Mouse (Mus musculus) cerebellum, postnatal 36 days (tissue): ENCODE measurements at regions not wholly inside any gene's neighbourhood (a gene's known extent, or its start where the extent isn't known, plus 50 kb on each side); places are given as distances from the start of the nearest gene placed in this dataset.

Experiments used
- DNase-seq, 2 experiments: peaks; one replicate each; pipeline ENCODE4 v3.0.0; 2021 to 2022; ENCODE audit warnings: mixed read lengths in 2 of 2

DNA sequence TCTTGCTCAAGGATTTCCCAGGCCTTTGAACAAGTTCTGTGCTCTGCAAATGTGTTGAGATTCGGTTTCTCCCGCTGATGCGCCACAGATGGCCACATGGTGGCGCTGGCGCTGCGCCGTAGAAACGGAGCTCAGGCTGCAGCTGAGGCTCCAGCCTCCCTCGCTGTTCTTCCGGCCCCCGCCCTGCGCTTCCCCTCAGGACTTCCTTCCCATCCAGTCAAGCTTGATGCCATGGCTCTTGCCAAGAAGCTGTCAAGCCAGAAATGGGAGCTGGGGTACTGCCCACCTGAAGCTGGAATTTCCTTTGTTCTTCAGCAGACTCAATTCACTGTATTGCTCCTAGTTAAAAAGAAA, 263.9 kb downstream of the Mpdz start:
- peak; percentile 84 to 86 for DNase-seq

DNA sequence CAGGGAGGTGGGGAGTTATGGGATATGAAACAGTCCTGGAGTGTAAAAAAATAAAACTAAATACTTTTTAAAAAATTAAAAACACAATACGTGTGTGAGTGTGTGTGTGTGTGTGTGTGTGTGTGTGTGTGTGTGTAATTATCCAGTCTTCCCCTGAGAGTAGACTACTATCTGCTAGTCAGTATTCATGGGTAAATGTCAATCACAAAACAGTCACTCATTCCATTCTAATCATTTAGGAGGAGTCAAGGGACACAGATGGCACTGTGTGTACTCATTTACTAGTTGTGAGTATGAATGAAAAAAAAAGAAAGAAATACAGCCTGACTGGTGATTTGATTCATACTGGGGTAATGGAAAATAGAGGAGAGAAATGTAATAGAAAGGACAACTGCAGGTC, 226.5 kb downstream of the Mpdz start:
- no peak for DNase-seq

DNA sequence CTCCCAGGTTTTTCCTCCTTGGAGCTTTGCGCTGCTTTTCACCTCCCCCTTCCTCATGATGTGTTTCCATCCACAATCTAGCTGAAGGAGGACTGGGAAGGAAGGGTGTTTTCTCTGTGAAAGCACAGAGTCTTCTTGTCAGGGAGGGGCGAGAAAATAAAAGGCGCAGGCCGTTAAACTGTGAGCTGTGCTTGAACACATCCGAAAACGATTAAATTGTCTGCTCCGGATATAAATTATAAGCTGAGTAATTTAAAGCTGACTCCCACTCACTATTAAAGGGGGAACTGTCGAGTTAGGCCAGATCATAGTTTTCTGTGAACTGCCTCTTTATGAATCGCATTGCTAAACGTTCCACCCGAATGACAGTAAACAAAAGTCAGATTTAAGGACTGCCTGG, 224.6 kb downstream of the Mpdz start:
- no peak for DNase-seq

DNA sequence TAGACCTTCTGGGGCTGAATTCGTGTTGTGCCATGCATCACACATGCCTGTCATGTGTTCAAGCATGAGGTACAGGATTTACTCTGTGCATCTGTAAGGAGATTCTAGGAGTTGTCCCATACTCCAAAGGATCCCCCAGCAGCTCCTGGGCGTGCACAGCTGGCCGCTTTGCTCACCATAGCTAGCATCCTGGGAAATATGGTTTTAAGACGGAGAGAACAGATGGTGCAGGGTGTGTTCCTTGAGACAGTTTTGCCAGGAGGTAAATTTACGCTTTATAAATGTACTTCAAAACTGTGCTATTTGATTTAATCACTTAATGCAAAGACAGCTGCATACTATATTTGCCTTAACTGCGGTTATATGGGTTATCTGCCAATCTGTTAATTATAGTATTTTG, 220.6 kb downstream of the Mpdz start:
- no peak for DNase-seq

DNA sequence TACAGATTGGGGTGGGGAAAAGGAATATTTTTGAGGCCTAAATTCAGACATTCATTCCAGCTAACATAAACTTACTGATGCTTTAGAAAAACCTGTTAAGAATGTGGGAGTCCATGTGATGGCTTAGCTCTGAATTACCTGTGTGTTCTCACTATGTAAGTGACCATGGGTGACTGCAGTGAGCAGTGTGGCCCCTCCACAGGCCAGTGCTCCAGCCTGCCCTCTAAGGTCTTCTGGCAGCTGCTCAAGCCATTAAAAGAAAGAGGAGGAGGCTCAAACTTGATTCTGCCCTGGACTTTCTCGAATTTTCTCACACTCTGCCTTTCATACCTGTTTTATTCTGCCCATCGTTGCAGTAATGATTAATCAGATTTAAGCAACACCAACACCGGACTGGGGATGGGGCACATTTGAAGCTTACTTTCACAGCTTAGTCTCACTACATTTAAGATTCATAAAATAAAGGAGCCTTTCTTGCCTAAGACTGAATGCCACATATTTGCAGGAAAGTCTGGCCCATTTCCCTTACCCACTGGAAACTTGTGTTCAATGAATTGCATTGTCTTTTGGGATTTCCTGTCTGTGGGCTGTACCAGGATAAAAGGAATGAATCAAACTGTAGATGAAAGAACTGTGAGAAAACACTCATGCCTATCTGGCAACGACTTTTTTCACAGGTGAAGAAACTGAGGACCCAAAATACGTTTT, 220.0 kb downstream of the Mpdz start:
- DNase-seq, result no peak
